Mouse (Mus musculus) erythroid progenitor cell, adult 5-6 weeks (primary cell): Measurements from ENCODE around the gene Ccz1. TPM values are rescaled to one million over a fixed set of nuclear protein-coding genes. Genes with fewer than 3 reads are reported as not detected.
"Not testable (repeated sequence)": the region's sequence is repeated elsewhere in the genome, so short reads cannot be mapped to it uniquely, and the experiment has no call there.

Experiments used
- ATAC-seq: replicated peaks from 2 replicates; pipeline ENCODE4 v1.8.0; 2016; ENCODE audit warnings: moderate number of reproducible peaks, mild to moderate bottlenecking, moderate TSS enrichment, inconsistent platforms; ENCODE audit not compliant: poor library complexity, low FRiP score, severe bottlenecking
- total RNA-seq, 2 experiments: library from RNA; stranded (forward) in 1 of 2; stranded (reverse) in 1 of 2; fragments of 150-400 nt in 1 of 2; fragments of 186-747, 209-891 nt in 1 of 2; gene quantifications; 2 replicates each; pipeline versions ENCODE4 v1.2.3 to v1.2.4; 2015 to 2017; ENCODE audit warnings: low replicate concordance in 2 of 2

Gene Ccz1
- 64.9 and 86.4 TPM in 2 replicates for total RNA-seq (2015; ENCODE audit: low replicate concordance)
- 32.5 and 45.2 TPM in 2 replicates for total RNA-seq (2017; ENCODE audit: low replicate concordance)

- peak; percentile 99 for ATAC-seq
These were observed at the start of gene Ccz1 for GRCm38 (mm10) chr5:144014551-144015311. TSS of gene Ccz1 (minus strand) at chr5:144014877.

DNA sequence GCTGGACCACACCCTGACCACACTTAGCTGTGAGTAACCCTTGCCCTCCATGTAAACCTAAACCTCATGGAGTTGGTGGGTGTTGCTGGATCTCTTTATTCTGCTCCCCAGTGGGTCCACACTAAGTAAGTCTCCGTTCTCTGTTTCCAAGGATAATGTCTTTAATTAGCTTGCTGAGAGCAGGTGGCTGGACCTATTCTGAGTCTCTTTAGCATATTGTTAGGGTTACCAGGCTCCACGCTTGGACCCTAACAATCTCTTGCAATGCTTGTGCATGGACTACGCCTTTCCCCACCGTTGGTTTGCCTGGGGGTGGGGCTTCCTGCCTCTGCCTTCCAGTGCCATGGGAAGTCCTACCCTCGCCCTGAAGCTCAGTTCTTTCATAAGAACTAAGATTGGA lies 49.4 kb upstream of the Ccz1 start:
- no peak for ATAC-seq

DNA sequence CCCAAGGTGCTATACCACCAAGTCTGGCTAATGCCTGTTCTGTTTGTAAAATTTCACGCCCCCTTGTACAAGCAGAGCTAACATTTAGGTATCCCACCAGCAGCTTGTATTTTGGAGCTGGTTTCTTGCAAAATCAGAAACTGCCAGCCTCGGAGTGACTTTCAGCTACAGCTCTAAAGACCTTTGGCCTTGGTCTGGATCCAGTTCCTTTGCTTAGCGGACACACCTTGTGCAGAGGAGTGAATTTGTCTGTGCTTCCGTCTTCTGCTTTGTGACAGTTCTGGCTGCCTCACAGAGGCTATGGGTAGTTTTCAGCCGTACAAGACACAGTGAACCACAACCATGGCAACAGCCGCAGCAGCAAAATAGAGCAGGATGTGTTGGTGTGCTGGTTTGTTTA lies 39.7 kb upstream of the Ccz1 start:
- no peak for ATAC-seq

DNA sequence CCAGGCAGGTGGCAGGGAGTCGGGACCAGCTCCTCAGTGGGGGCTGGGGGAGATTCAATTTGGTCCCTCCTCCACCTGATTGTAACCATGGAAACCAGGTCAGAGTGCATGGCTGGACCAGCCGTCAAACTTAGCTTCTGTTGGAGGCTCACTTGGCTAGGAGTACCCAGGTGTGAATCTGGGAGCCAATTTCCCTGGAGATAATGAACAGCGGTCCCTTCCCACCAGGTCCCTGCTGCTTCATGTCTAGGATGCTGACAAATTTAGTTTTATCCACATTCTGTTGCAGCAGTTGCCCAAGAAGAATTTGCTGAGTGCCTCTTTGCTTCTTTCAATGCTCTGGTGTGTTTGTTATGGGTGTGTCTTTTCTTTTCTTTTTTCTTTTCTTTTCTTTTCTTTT lies 38.8 kb upstream of the Ccz1 start:
- no peak for ATAC-seq

- ATAC-seq = peak; percentile 73
These were observed 36.6 kb upstream of the Ccz1 start for GRCm38 (mm10) chr5:144051268-144051667.

GRCm38 (mm10) chr5:144049881-144050280 lies 35.2 kb upstream of the Ccz1 start:
- no peak for ATAC-seq

DNA sequence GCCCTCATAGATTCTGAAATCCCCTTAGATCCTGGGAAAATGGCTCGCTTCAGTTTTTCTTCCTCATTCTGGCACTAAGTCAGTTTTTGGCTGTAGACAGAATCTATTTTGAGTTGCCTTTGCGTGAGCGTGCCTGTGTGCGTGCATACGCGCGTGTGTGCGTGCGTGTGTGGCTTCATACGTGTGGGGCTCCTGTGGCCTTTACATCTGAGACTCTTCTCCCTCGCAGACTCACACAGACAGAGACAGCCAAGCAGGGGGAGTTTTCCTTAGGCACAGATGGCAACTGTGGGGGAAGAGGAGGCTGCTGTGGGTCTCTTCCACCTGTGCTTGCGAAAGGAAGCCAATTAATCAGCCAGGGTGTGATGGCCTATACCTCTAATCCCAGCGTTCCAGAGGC lies 32.6 kb upstream of the Ccz1 start:
- ATAC-seq = no peak

DNA sequence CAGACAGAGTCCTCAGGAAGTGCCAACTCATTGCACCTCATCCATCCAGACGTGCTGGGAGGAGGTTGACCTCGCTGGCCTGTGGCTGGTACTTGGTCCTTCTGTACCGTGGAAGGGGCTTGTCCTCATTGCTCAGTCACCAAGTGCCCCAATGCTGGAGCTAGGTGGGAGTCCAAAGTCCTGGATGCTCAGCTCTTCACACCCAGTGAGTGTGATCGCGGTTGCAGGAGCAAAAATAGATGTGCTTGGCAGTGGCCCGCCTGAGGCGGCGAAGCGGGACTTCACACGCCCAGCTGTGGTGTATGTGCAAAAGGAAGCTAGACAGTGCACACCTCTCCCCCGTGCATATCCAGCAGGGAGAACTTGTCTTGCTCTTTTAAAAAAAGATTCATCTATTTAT lies 28.5 kb upstream of the Ccz1 start:
- no peak for ATAC-seq

GRCm38 (mm10) chr5:144040720-144041364 lies 26.2 kb upstream of the Ccz1 start:
- peak; percentile 71 for ATAC-seq

DNA sequence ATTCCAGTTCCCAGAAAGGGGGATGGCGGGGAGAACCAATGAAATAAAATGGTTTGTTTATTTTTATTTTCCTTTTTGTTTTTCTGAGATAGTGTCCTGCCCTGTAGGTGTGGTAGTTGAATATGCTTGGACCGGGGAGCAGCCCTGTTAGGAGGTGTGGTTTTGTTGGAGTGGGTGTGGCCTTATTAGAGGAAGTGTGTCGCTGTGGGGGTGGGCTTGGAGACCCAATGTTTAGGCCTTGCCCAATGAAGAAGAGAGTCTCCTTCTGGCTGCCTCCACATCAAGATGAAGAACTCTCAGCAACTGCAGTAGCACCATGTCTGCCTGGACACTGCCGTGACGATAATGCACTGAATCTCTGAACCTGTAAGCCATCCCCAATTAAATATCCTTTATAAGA lies 25.2 kb upstream of the Ccz1 start:
- ATAC-seq = no peak

DNA sequence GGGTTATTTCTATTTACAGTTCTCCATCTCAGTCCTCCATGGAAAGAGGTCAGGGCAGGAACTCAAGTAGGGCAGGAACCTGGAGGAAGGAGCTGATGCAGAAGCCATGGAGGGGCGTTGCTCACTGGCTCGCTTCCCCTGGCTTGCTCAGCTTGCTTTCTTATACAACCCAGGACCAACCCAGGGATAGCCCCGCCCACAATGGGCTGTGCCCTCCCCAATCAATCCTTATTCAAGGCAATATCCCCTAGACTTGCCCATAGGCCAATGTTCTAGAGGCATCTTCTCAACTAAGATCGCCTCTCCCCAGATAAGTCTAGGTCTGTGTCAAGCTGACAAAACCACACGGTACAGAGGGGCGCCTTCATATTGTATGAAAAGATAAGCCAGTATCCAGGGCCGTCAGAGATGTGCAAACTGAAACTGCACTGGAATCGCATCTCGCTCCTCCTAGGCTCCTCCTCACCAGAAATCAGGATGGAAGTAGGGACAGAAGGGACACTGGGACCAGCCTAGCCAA lies 24.5 kb upstream of the Ccz1 start:
- no peak for ATAC-seq

DNA sequence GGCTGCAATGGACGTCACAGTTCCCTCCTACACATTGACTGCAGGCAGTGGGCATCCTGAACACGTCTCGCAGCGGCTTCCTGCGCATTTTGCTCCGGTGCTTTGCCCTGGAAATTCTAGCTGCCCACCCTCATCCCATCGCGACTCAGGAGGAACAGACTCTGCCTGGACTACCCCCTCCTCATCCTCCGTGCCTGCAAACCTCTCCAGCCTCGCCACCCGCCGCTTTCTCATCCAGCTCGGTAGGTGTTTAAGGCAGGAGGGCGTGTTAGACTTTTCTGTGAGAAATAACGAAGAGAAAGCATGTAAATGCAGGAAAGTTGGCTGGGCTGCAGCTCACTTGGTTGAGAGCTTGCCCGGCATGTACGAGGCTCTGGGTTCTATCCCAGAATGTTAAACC lies 22.3 kb upstream of the Ccz1 start:
- no peak for ATAC-seq

- ATAC-seq = no peak
These were observed 19.9 kb upstream of the Ccz1 start for GRCm38 (mm10) chr5:144034567-144034966.

- no peak for ATAC-seq
These were observed 17.8 kb upstream of the Ccz1 start for GRCm38 (mm10) chr5:144032491-144032890.

DNA sequence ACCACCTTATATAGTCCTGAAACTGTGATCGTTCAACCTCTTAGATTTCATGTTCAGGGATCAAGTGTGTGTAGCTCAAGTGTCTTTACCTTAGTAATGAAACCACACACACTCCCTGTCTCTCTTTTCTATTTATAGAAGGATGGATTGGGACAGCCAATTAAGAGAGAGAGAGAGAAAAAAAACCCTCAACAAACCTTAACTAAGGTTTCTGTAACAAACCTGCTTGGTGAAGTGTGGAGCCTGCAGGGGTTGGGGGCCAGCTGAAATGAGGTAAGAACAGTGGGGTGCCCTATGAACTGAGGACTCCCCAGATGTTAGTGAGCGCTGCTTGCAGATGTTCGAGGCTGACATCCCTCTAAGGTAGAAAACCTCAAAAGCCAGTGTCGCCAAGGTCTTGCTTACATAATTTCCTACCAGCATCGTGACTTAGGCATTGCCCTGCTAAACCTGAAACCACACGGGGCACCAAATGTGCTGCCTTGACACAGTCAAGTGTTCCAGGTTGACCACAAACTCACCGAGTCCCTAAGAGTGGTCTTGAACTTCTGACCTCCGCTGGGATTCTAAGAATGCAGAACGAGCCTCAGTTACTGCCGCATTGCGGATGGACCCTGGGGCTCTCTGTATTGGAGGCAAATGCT lies 12.1 kb upstream of the Ccz1 start, which contains the start of gene Ocm:
TSS of gene Ocm (minus strand) at position 51 of the 644 bp plus-strand sequence.
- ATAC-seq = no peak

DNA sequence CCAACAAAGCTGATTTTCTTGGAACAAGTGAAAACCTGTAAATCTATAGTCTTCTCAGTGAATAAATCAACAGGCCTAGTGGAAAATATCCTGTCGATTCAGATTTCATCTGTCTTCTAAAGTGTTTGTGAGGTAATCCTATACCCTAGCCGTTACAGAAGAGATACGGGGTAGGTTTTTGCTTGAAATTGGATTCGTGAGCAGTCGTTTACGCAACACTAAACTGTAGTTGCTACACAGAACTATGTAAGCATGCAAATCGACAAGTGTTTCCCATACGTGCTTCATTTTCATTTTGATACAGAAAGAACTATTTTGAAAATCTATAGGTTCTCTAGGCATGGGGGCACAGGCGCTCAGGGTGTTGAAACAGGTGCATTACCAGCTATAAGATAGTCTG lies 1.2 kb upstream of the Ccz1 start:
- no peak for ATAC-seq

DNA sequence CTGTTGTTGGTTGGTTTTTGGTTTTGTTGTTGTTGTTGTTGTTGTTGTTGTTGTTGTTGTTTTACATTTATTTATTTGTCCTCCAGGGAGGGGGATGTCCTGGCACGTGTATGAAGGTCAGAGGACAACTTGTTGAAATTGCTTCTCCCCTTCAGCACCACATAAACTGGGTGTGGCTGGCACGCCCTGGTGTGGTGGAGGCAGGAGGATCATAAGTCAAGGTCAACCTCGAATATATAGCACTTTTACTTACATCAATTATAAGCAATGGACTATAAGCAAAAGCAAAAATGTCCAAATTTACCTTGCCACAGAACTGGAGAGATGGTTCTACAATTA lies 604 bp upstream of the Ccz1 start:
- no peak for ATAC-seq

DNA sequence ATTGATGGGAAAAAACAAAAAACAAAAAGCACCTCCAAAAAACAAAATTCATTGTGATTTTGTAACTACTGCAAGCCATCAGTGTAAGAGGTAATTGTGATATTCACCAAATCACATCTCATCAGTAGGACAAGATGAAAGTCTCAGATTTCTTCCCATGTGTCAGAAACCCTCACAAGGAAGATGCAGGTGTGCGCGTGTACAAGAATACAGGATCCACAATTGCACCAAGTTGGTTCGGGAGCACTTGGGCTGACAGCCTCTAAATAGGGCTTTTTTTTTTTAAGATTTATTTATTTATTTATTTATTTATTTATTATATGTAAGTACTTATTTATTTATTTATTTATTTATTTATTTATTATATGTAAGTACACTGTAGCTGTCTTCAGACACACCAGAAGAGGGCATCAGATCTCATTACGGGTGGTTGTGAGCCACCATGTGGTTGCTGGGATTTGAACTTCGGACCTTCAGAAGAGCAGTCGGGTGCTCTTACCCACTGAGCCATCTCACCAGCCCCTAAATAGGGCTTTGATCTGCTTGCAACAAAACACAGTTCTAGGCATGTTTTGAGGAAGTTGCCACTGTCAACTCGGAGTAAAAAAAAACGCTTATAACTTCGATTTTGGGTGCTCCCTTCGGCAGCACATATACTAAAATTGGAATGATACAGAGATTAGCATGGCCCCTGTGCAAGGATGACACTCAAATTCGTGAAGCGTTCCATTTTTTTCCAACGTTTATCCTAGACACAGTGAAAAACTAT lies 1.1 kb downstream of the Ccz1 start:
- ATAC-seq = not testable (repeated sequence)

DNA sequence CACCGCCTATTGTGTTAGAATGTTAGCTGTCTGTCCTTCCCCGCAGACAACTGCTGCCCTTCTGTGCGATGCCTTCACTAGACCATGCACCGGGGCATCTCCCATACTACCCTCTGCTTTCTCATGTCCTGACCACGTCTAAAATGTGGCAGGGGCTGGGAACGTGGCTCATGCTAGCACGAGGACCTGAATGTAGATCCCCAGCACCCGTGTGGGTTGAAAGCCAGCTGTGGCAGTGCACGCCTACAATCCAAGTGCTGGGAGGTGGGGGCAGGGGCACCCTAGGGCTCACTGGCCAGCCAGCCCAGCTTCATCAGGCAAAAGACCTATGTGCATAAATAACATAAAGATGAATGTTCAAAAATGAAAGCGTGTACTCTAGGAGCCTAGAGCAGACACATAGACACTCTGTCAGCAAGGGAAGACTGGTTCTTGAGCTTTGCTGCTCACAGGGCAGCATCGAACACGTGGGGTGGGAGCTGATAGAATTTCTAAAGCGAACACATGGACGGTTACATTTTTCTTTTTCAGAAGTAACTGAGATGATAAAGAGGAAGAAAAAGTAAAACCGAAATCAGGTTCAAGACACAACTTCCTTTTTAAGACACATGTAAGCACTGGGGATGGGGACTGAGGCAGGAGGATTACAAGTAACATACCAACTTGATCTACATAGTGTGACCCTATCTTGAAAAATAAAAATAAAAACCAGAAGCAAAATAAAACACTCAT lies 12.1 kb downstream of the Ccz1 start:
- ATAC-seq = no peak
